Mouse (Mus musculus) forebrain, postnatal 0 days (tissue): ENCODE measurements around the gene P2rx2. TPM values are rescaled to one million over a fixed set of nuclear protein-coding genes. Genes with fewer than 3 reads are reported as not detected.

Source experiments
- ATAC-seq: fragments of 200-750 bp; cut with Nextera tagmentation; 2 replicates; pipeline ENCODE4 v1.8.0; 2017; ENCODE audit warnings: mild to moderate bottlenecking, moderate library complexity
- DNase-seq: peaks from one replicate; pipeline ENCODE4 v3.0.0-alpha.2; 2015
- H3K27ac ChIP-seq: fragments of 300-500 bp; sonication (generic); 2 replicates; pipeline ENCODE4 v1.5.1; 2014; ENCODE audit warnings: low read depth, mild to moderate bottlenecking, antibody characterized with exemption, low read length, moderate library complexity, mixed read lengths
- H3K27me3 ChIP-seq: fragments of 300-500 bp; sonication (generic); 2 replicates; pipeline ENCODE4 v1.6.1; 2014; ENCODE audit warnings: mild to moderate bottlenecking, low read length, mixed read lengths; ENCODE audit not compliant: insufficient read depth
- H3K36me3 ChIP-seq: fragments of 300-500 bp; sonication (generic); 2 replicates; pipeline ENCODE4 v1.6.1; 2014; ENCODE audit warnings: mild to moderate bottlenecking, moderate library complexity; ENCODE audit not compliant: insufficient read depth
- H3K4me1 ChIP-seq: fragments of 300-500 bp; sonication (generic); 2 replicates; pipeline ENCODE4 v1.6.1; 2014; ENCODE audit warnings: antibody characterized with exemption; ENCODE audit not compliant: insufficient read depth
- H3K4me2 ChIP-seq: fragments of 300-500 bp; sonication (generic); 2 replicates; pipeline ENCODE4 v1.6.1; 2014; ENCODE audit warnings: low read depth, mild to moderate bottlenecking, moderate library complexity
- H3K4me3 ChIP-seq: fragments of 300-500 bp; sonication (generic); 2 replicates; pipeline ENCODE4 v1.5.1; 2014; ENCODE audit warnings: low read depth, low read length, mixed read lengths
- H3K9ac ChIP-seq: fragments of 300-500 bp; sonication (generic); 2 replicates; pipeline ENCODE4 v1.6.1; 2014; ENCODE audit warnings: mild to moderate bottlenecking
- H3K9me3 ChIP-seq: fragments of 300-500 bp; sonication (generic); 2 replicates; pipeline ENCODE4 v1.6.1; 2016; ENCODE audit warnings: low read length
- CTCF ChIP-seq: sonication (generic); IDR thresholded peaks from 2 replicates; pipeline ENCODE4 v1.5.1; 2016; ENCODE audit warnings: antibody characterized with exemption, control low read depth, low read depth
- WGBS: fragments of 180-500 bp; shearing (Covaris S2); extraction: QIAGEN DNeasy Blood & Tissue Kit; methylation state at CpG from one replicate; pipeline ENCODE4 v1.1.7; 2014; 5-methylcytosine and 5-hydroxymethylcytosine counted together
- polyA plus RNA-seq: library from polyadenylated mRNA; unstranded; fragments of >200 nt; fragmentation: Nextera tagmentation; extraction: Ambion mirVana; gene quantifications from 2 replicates; pipeline ENCODE4 v1.2.1, GENCODE M21; 2015
- total RNA-seq: library from RNA; depleted of rRNA; stranded (reverse); fragments of >200 nt; gene quantifications from 2 replicates; pipeline ENCODE4 v1.2.3, GENCODE M21; 2014

The P2rx2 gene
- total and polyA plus RNA-seq, 2 experiments from 2014 or later, result 10.3 to 13.3 TPM

- H3K4me3 ChIP-seq, result no peak overlapping the region
- no peak overlapping the region for H3K27ac ChIP-seq
- peaks cover 15% of the 10 kb centered on the region for H3K4me1 ChIP-seq
- peaks cover 6% of the 10 kb centered on the region; the same call in 1 of the 2 replicates for H3K36me3 ChIP-seq
- H3K9ac ChIP-seq, result no peak overlapping the region
- H3K4me2 ChIP-seq, result peak overlapping the region; percentile 60; the same call in 1 of the 2 replicates
- ATAC-seq (no peak), DNase-seq (no peak)
- no peaks in the 10 kb centered on the region for H3K27me3 ChIP-seq
- H3K9me3 ChIP-seq, result no peaks in the 10 kb centered on the region
- 60% methylated on average over 6 of the region's 6 CpGs for WGBS
- TF ChIP-seq CTCF, result no peak
Observed at GRCm38 (mm10) chr5:110384491-110384890, 41.5 kb upstream of the P2rx2 start.

GRCm38 (mm10) chr5:110379823-110380222, 36.8 kb upstream of the P2rx2 start:
- Histone ChIP-seq H3K27ac (no peak overlapping the region), H3K4me2 (no peak overlapping the region), H3K36me3 (peaks cover 51% of the 10 kb centered on the region), H3K4me1 (no peaks in the 10 kb centered on the region), H3K9me3 (no peaks in the 10 kb centered on the region), H3K27me3 (no peaks in the 10 kb centered on the region), H3K4me3 (no peak overlapping the region), H3K9ac (no peak overlapping the region)
- TF ChIP-seq CTCF, result no peak
- ATAC-seq, result no peak
- 85% methylated on average over 4 of the region's 4 CpGs for WGBS
- no peak for DNase-seq

DNA sequence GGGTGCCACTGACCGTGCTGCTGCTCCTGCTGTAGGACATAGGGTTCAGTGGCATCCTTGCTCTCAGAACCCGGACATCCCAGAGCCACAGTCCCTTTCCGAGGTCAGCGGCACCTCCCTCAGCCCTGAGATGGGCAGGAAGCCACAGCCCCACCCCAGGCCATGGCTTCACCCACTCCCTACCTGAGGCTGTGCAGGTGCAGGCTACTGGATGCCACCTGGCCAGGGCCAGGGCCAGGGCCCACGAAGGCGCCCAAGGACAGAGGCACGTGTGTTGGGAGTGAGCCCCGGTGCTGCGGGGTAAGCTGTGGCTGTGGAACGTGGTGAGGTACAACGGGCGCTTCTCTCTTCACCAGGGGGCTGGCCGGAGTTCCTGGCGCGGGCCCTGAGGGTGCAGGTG, 36.1 kb upstream of the P2rx2 start:
- no peaks in the 10 kb centered on the region for H3K27me3 ChIP-seq
- peaks cover 56% of the 10 kb centered on the region for H3K36me3 ChIP-seq
- WGBS, result 90% methylated on average over 15 of the region's 15 CpGs
- no peak for TF ChIP-seq CTCF
- H3K4me2 ChIP-seq, result no peak overlapping the region
- H3K9me3 ChIP-seq, result no peaks in the 10 kb centered on the region
- DNase-seq (no peak), ATAC-seq (no peak)
- H3K4me1 ChIP-seq, result no peaks in the 10 kb centered on the region
- H3K4me3 ChIP-seq, result no peak overlapping the region
- no peak overlapping the region for H3K9ac ChIP-seq
- H3K27ac ChIP-seq, result no peak overlapping the region

GRCm38 (mm10) chr5:110378181-110378583, 35.2 kb upstream of the P2rx2 start:
- Histone ChIP-seq H3K36me3 (peaks cover 65% of the 10 kb centered on the region), H3K4me1 (no peaks in the 10 kb centered on the region), H3K4me3 (no peak overlapping the region), H3K9me3 (no peaks in the 10 kb centered on the region), H3K27me3 (no peaks in the 10 kb centered on the region), H3K9ac (no peak overlapping the region), H3K4me2 (no peak overlapping the region), H3K27ac (no peak overlapping the region)
- TF ChIP-seq CTCF, result no peak
- DNase-seq (no peak), ATAC-seq (peak; percentile 47)
- WGBS, result 42% methylated on average over 20 of the region's 20 CpGs

DNA sequence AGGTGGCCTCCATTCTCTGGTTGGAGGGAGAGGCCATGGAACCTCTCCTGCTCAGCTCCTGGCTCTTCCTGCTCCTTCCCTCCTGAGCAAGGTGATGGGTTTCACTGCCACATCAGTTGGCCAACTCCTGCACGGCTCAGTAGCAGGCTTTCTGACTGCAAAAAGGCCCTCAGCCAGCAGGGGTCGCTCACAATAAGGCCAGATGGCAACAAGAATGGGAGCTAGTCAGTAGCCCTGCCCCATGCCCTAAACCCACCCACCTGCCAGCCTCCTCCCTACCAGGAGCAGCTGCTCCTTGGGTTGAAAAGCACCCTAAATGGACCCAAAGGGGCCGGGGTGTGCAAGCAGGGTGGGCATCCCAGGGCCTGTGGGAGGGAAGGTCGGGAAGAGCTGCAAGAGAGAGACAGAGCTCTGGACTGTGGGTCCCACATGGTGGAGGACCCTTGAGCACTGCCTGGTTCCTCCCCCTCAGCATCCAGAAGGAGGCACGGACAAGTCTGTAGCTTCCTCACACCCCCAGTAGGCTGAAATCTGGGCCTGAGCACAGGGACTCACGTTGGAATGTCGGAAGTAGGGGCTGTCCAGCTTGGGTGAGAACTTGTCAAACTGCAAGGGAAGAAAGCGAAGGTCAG, 33.9 kb upstream of the P2rx2 start:
- no peak overlapping the region for H3K27ac ChIP-seq
- H3K4me3 ChIP-seq, result no peak overlapping the region
- H3K4me1 ChIP-seq, result no peaks in the 10 kb centered on the region
- H3K9ac ChIP-seq, result no peak overlapping the region
- WGBS, result 53% methylated on average over 8 of the region's 8 CpGs
- H3K9me3 ChIP-seq, result no peaks in the 10 kb centered on the region
- H3K36me3 ChIP-seq, result peaks cover 66% of the 10 kb centered on the region
- peak; percentile 88 for TF ChIP-seq CTCF
- H3K4me2 ChIP-seq, result no peak overlapping the region
- DNase-seq (peak; percentile 75), ATAC-seq (peak; percentile 86)
- H3K27me3 ChIP-seq, result no peaks in the 10 kb centered on the region

GRCm38 (mm10) chr5:110363822-110364545, 21.0 kb upstream of the P2rx2 start:
- H3K27ac ChIP-seq, result 0 out of 2 replicates have a peak overlapping the region, but pooled peaks have one; percentile 40
- H3K27me3 ChIP-seq, result no peaks in the 10 kb centered on the region
- TF ChIP-seq CTCF, result 0 out of 2 replicates have a peak, but pooled peaks have one; percentile 9
- peak; percentile 33 for DNase-seq
- H3K9me3 ChIP-seq, result no peaks in the 10 kb centered on the region
- H3K4me3 ChIP-seq, result peak overlapping the region; percentile 40; the same call in 1 of the 2 replicates
- peak overlapping the region; percentile 58; the same call in 1 of the 2 replicates for H3K9ac ChIP-seq
- H3K4me2 ChIP-seq, result peak overlapping the region; percentile 72
- peak; percentile 8 for ATAC-seq
- WGBS, result 52% methylated on average over 11 of the region's 11 CpGs
- H3K4me1 ChIP-seq, result no peaks in the 10 kb centered on the region
- peaks cover 20% of the 10 kb centered on the region for H3K36me3 ChIP-seq
